Mouse (Mus musculus) v-Abl transformed pro-B cells (cell line): ENCODE results near the gene Mcee.

Experiments
- in situ Hi-C, 2 experiments: fragments of 400-800 bp; cut with MboI; formaldehyde crosslinking; loops; one replicate each; pipeline ENCODE4 v1.15.1; 2025; ENCODE audit not compliant: unreplicated experiment in 2 of 2

Gene Mcee

GRCm38 (mm10) chr7:64392122-64392818, at the start of gene Mcee, which contains the start of gene Mphosph10:
TSS of gene Mcee (plus strand) at chr7:64392607.
TSS of gene Mphosph10 (minus strand) at chr7:64392268.
- in situ Hi-C loops = loop anchor here (5.0 to 25.0 kb wide), 6 partner anchors 470 to 1670 kb away; partner anchors contain the start of genes Nsmce3 (in 2 of the 2), Snrpa1 (in 1 of the 2), Tarsl2 (in 1 of the 2) and Tm2d3 (in 1 of the 2)

GRCm38 (mm10) chr7:64347813-64348212, 44.6 kb upstream of the Mcee start:
- in situ Hi-C loops = no loop called here

- in situ Hi-C loops = no loop called here
Observed at GRCm38 (mm10) chr7:64349147-64349861, 43.1 kb upstream of the Mcee start.

GRCm38 (mm10) chr7:64351087-64351486, 41.3 kb upstream of the Mcee start:
- in situ Hi-C loops = no loop called here

DNA sequence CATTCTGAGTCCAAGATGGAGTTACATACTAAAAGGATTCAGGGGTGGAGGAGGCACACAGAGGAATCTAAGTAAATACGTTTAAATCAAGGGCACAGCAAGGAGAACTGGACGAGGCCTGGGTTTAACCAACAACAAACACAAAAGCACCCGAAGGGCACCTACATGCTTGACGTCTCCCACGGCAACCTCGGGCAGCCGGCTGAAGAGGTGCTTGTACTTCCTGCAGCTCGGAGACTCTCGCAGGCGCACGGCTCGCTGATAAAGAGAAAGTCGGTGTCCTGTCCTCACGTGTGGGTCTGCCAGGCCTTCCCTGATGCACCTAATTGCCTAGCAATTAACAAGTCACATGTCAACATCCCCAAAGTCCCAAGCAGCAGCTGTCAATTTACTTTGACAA, 38.2 kb upstream of the Mcee start:
- in situ Hi-C loops = no loop called here

GRCm38 (mm10) chr7:64356661-64357060, 35.7 kb upstream of the Mcee start:
- in situ Hi-C loops = no loop called here

DNA sequence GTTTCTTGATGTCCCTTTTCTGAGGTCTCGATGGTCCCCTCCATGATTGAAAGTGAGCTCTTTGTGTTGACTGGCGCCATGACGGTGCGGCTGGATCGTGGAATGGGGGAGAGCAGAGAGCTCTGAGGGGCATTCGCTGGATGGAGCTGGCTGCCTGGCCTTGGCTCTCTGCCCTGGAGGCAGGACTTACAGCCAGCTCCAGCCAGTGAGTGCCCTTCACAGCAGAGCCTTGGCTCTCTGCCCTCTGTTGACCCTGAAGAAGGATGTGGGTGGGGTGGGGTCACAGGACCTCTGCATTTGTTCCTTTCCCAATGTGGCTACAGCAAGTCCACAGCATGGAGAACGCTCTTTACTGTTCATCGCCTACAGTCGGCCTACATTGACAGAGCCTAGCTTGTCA, 35.0 kb upstream of the Mcee start:
- in situ Hi-C loops = no loop called here

- in situ Hi-C loops = no loop called here
Observed at GRCm38 (mm10) chr7:64358666-64359065, 33.7 kb upstream of the Mcee start.

- in situ Hi-C loops = no loop called here
Observed at GRCm38 (mm10) chr7:64359943-64360585, 32.3 kb upstream of the Mcee start.

- in situ Hi-C loops = no loop called here
Observed at GRCm38 (mm10) chr7:64360586-64360945, 31.8 kb upstream of the Mcee start.

GRCm38 (mm10) chr7:64365863-64366262, 26.5 kb upstream of the Mcee start:
- in situ Hi-C loops = no loop called here

DNA sequence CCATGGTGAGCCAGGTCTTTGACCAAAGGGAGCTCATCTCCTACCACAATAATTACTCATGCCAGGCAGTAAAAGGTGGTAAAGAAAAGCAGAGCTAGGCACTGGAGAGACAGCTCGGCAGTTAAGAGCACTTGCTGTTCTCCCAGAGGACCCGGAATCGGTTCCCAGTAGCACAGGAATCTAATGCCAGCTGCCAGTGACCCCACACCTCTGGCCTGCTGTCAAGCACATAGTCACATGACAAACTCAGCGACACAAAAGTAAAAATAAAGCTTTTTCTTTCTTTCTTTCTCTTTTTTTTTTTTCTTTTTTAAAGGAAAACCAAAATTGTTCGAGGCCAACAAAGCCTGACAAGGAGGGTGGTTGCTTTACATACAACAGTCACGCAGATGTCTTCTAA, 22.6 kb upstream of the Mcee start:
- in situ Hi-C loops = no loop called here

GRCm38 (mm10) chr7:64371940-64372878, 20.2 kb upstream of the Mcee start:
- in situ Hi-C loops = no loop called here

DNA sequence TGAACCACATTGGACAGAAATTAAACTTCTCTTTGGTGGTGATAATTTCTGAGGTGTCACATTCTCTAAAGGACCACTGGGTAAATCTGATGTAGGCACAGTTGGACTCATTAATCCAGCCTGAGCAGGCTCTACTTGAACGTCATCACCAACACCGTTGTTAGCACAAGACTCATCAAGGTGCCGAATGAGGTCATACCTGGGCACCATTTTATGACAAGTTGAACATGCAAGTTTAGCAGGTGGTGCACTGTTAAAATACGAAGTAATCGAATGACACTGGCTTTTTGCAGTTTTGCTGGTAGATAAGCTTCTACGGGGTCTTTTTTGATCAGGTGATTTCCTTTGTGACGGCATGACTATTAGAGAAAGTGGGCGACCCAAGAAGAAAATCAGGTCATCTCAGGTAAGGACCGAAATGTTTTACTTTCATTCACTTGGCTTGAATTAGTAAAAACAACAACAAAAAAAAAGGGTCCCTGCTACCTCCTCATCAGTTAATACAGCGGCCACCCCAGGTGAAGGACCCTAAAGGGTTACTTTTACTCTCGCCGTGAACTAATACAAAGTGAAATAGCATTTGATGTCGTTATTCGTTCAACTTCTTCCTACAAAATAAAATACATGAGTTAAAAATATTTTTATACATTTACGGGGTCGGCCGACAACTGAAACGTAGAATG, 19.1 kb upstream of the Mcee start:
- in situ Hi-C loops = no loop called here

DNA sequence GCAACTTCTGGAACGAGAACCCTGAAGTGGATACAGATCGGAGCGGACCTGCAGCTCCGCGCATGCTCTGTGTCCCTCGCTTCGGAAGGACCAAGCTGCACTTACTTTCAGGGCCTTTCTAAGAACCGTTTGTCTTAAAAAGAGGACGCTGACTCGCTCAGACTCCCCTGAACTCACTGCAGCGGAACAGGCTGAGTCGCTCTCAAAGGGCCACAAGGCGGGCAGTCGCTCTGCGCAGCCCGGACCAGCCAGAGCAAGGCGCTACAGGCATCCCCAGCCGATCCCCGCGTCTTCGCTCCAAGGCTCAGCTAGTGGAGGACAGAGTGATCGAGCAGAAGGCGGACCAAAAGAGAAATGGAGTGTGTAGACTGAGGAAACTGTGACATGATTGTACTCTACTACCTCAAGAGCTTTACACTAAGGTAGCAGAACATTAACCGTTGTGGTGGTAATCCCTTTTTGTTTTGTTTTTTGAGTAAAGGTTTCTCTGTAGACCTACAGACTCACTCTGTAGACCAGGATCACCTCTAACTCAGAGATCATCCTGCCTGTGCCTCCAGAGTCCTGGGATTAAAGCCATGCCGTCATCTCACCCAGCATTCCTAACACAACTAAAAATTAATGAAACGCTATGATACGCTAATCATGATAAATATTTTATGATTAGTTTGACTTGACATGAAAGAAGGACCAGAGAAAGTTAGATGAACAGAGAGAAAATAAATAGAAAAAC, 18.4 kb upstream of the Mcee start, which contains the start of gene Fan1:
Gene Fan1 (minus strand): TSS at position 266 of the 733 bp plus-strand sequence.
- in situ Hi-C loops = no loop called here

GRCm38 (mm10) chr7:64391479-64391878, 928 bp upstream of the Mcee start:
- in situ Hi-C loops = loop anchor here (5.0 to 25.0 kb wide), 6 partner anchors 471 to 1671 kb away; partner anchors contain the start of genes Nsmce3 (in 2 of the 2), Snrpa1 (in 1 of the 2), Tarsl2 (in 1 of the 2) and Tm2d3 (in 1 of the 2)

GRCm38 (mm10) chr7:64392819-64393151, 378 bp downstream of the Mcee start:
- in situ Hi-C loops = loop anchor here (5.0 to 25.0 kb wide), 6 partner anchors 470 to 1670 kb away; partner anchors contain the start of genes Nsmce3 (in 2 of the 2), Snrpa1 (in 1 of the 2), Tarsl2 (in 1 of the 2) and Tm2d3 (in 1 of the 2)

DNA sequence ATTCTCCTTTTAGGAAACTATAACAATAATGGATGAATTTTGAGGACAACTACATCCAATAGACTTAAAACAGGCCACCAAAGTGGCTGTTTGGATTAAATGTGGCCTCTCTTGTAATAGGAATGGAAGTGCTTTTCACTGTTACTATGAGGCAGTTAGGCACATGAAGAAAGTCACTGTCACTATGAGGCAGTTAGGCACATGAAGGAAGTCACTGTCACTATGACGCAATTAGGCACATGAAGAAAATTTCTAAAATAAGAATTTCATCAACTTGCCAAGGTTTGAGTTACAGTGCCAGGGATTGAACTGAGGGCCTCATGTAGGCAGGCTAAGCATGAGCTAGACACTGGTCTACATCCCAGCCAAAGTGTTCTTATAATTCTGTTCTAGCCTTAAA, 8.3 kb downstream of the Mcee start:
- in situ Hi-C loops = no loop called here

DNA sequence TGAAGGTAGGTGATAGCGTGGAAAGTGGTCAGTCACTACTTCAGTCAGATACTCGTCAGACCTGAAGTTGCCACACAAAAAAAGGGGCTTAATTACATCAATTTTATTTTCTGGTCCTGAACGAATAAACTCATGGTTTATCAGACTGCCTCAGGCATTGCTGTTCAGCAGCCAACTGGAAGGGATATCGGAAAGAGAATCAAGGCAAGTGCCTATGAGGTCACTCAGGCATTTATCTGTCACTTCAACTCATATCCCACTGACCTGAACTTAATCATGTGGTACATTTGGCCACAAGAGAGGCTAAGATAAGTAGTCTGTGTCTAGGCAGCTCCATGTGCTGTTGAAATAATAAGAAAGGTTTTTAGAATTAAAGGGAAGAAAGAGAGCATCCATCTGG, 10.0 kb downstream of the Mcee start:
- in situ Hi-C loops = no loop called here
